Mouse (Mus musculus): ENCODE data around the gene Ugt2a2. TPM values are rescaled to one million over a fixed set of nuclear protein-coding genes. Genes with fewer than 3 reads are reported as not detected.
A peak's percentile ranks its signal among the peaks of the same experiment; 100 is the strongest.
"Not testable (repeated sequence)": the region's sequence is repeated elsewhere in the genome, so short reads cannot be mapped to it uniquely, and the experiment has no call there.

Gene Ugt2a2
- not detected for total RNA-seq (2021)
- long read RNA-seq, experiment 1 = 0 reads
- long read RNA-seq, experiment 2 = 0 reads

- DNase-seq = no peak
Measured at GRCm38 (mm10) chr5:87482160-87482559, at the start of gene Ugt2a2. TSS of gene Ugt2a2 (minus strand) at chr5:87482260.

- not testable (repeated sequence) for DNase-seq
Measured at GRCm38 (mm10) chr5:87523561-87523960, 41.5 kb upstream of the Ugt2a2 start.

- no peak for DNase-seq
Measured at GRCm38 (mm10) chr5:87505776-87506458, 23.9 kb upstream of the Ugt2a2 start.

DNA sequence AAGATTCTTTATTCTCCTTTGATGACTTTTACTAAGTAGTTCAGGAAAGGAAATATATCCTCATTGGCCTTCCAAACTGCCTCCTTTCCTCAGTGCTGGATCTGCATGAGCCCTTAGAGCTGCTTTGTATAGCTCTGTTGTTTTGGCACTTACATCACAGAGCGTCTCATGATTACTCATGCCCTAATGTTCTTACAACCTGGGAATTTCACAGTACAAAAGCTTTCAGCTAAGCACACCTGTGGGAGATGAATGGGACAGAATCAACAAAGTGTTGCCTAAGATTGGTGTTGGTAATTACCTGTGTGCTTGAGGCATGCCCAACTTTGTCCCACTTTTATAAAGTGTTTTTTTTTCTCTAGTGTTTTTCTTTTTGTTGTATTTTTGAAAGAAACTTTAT is 20.6 kb upstream of the Ugt2a2 start:
- DNase-seq = no peak

DNA sequence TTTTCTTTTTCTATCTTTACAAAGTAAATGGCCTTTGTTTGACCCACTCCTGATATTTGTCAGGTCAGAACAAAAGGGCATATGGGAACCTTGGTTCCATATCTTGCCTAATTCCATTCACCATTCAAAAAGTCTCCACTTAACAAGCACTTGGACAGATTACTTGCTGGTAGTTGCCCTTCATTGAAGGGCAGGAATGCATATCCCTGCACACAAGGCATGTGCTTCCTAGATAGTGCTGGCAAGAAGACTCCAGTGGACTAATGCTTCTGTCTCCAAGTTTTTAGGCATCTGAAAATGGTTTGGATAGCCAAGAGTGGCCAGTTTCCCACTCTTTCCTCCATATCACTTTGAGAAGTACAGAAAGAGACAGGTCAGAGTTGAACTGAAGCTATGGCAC is 17.3 kb upstream of the Ugt2a2 start:
- DNase-seq = peak in 1 of 2 experiments; percentile 7

DNA sequence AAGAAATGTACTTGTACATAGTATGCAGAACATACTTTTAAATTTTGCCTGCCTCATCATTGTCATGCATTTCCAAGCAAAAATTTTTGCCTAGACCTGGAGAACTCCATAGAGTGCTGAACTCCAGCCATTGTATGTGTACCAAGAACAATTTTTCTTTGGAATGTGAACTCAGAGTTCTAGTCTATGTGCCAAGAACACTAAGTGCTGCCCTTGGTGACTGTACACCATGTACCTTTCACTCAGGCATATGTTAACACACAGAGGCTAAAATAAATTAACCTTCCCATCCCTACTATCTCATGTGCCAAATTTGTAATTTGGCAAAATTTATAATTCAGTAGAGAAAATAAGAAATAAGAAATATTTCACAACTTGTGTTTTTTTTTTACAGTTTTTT is 16.9 kb upstream of the Ugt2a2 start:
- DNase-seq = peak; percentile 2 to 4

GRCm38 (mm10) chr5:87490771-87491170 is 8.7 kb upstream of the Ugt2a2 start, which contains the start of gene Ugt2a1:
TSS of gene Ugt2a1 (minus strand) at chr5:87490871.
- no peak for DNase-seq

- not testable (repeated sequence) for DNase-seq
Measured at GRCm38 (mm10) chr5:87486706-87487105, 4.6 kb upstream of the Ugt2a2 start, which contains the start of gene Gm43638. TSS of gene Gm43638 (minus strand) at chr5:87486806.

- no peak for DNase-seq
Measured at GRCm38 (mm10) chr5:87458810-87459209, 23.2 kb downstream of the Ugt2a2 start.

GRCm38 (mm10) chr5:87457701-87458100 is 24.4 kb downstream of the Ugt2a2 start:
- DNase-seq = no peak

GRCm38 (mm10) chr5:87456216-87456850 is 25.7 kb downstream of the Ugt2a2 start:
- no peak for DNase-seq

GRCm38 (mm10) chr5:87455519-87455918 is 26.5 kb downstream of the Ugt2a2 start:
- no peak for DNase-seq

GRCm38 (mm10) chr5:87452514-87452913 is 29.5 kb downstream of the Ugt2a2 start:
- DNase-seq = not testable (repeated sequence)

DNA sequence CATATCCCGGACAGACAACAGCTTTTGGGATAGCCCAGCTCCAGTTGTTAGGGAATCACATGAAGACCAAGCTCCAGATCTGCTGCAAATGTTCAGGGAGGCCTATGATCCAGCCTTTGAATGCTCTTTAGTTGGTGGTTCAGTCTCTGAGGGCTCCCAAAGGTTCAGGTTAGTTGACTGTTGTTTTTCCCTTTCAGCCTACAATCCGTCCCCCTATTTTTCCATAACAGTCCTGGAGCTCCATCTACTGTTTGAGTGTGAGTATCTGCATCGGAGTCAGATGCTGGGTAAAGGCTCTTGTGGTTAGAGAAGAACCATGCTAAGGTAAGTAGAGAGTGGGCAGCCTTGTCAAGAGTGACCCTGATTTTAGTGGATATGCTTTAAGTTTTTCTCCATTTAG is 45.8 kb downstream of the Ugt2a2 start:
- no peak for DNase-seq

GRCm38 (mm10) chr5:87425676-87426075 is 56.4 kb downstream of the Ugt2a2 start:
- no peak for DNase-seq

GRCm38 (mm10) chr5:87424041-87424440 is 58.0 kb downstream of the Ugt2a2 start, which contains the start of gene Ugt2b38:
TSS of gene Ugt2b38 (minus strand) at chr5:87424203.
- DNase-seq = not testable (repeated sequence)

Other genes starting within 250 kb of the Ugt2a2 start
- not detected for gene Ugt2b37, start 227.5 kb downstream of the Ugt2a2 start, total RNA-seq (2021)
- not detected for gene Ugt2a3, start 145.1 kb downstream of the Ugt2a2 start, total RNA-seq (2021)
- not detected for gene Ugt2b38, start 58.1 kb downstream of the Ugt2a2 start, total RNA-seq (2021)
- gene Gm43638, start 4.5 kb upstream of the Ugt2a2 start, total RNA-seq (2021) = not detected
- gene Ugt2a1, start 8.6 kb upstream of the Ugt2a2 start, total RNA-seq (2021) = not detected
- not detected for gene Sult1b1, start 55.9 kb upstream of the Ugt2a2 start, total RNA-seq (2021)
- gene Sult1d1, start 86.8 kb upstream of the Ugt2a2 start, total RNA-seq (2021) = under 1 TPM in 1 of 2 experiments, not detected in 1; 0.67 TPM
- gene Sult1e1, start 109.3 kb upstream of the Ugt2a2 start, total RNA-seq (2021) = under 1 TPM in 1 of 2 experiments, not detected in 1; 0.57 TPM
- gene Csn1s1, start 183.9 kb upstream of the Ugt2a2 start, total RNA-seq (2021) = not detected
- not detected for gene Csn2, start 217.4 kb upstream of the Ugt2a2 start, total RNA-seq (2021)

All from heart, adult 18-20 months (tissue).